Mouse (Mus musculus): ENCODE measurements around the gene Gng7. TPM values are rescaled to one million over a fixed set of nuclear protein-coding genes. Genes with fewer than 3 reads are reported as not detected.

Gene Gng7
- polyA plus RNA-seq (2014; fragmentation: Illumina TruSeq; extraction: RNeasy Lipid Tissue Mini Kit (QIAGEN cat#74804); ENCODE audit: low read depth, low replicate concordance): 0.76 TPM

DNA sequence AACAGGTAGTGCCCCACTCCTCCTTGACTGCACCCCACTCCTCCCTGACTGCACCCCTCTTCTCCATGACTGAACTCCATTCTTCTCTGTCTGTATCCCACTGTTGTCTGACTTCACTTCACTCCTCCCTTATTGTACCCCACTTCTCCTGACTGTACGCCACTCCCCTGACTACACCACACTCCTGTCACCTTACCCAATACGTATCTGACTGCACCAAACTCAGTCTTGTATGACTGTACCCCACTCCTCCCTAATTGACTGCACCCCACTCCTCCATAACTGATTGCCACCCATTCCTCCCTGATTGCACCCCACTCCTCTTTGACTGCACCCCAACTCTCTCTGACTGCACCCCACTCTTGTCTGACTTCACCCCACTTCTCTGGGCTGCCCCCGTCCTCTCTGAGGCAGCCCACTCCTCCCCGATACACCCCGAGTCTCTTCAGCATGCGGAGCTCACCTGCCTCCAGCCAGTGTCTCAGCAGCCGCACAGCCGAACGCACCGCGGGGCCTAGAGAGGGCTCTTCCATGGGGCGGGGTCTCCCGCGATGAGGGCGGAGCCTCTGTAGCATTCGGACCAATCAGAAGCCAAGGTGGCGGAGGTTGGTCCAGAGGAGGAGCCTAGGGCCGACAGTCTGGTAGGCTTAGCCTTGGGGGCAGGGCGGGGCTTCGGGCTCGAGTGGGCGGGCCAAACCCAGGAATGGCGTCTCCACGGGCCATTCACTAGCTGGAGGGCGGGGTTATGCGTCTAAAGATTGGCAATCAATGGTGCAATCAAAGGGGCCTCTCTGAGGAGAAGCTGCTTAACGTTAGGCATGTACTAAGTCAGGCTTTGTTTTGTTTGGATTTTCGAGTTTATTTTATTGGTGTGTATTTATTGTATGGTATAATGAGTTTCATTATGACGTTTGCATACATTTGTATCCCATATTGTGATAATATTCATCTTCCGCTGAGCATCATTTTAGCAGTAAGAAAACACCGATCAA lies at the start of gene Gng7:
Gene Gng7, minus strand, starts transcription at position 553 of the 992 bp plus-strand sequence.

DNA sequence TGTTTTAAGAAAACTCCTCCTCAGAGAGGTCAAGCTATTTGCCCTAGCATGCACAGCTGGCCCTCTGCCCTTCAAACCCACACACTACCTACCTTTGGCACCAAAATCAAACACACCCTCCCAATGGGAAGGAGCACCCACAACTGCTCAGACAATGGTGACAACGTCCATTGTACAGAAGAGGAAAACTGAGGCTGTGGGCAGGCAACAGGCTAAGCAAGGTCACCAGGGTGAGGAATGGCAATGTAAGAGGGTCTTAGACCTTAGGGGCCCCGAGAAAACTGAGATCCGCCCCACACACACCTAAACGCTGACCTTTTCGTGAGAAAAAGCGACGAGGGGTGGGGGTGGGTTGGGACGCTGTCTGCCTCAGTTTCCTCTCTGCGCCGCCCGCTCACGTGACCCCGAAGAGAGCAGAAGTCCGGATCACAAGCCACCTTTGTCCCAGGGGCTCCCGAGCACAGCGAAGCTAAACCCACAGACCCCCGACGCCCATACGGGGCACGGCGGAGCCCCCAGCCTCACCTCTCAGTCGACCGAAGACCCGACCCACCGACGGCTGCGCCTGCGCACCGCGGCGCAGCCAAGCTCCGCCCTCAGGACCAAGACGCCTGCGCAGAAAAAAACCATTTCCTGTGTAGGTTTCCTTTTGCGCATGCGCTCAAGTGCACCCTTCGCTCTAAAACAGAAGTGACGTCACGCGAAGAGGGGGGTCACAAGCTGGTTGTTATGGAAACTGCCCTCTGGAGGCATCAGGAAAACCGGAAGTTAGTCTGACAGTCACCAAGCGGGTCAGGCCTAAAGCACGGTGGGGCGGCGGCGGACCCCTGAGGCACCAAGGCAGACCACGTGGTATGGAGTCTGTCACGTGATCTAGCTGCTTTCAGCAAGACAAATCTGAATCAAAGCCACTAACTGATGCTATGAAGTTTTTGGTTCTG lies 45.1 kb upstream of the Gng7 start, which contains the start of gene Sgta:
Gene Sgta, minus strand, starts transcription at position 579 of the 941 bp plus-strand sequence.

DNA sequence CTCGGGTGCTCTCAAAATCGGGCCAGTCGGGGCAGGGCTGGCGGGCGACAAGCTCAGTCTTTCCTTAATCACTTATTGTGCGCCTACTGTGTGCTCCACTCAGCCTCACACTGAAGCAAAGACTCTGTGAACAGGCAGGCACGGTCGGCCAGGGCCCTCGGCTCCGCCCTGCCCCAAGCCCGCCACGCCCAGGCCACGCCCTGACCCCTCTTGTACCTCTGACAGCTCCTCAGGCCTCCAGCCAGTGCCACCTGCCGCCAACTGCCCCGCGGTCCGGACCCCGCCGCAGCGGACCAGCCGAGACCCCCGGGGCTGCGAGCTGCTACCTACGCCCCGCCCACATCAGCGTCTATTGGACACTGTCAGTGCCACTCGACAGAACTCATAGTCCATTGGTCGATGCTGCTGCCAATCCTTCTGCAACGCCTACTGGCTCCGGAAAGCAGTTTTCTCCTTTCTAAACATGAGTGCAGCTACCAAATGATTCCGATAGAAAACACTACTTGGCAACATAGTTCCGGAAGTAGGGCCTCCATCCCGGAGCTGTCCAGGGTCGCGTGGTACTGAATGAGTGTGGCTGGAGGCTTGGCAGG lies 22.3 kb upstream of the Gng7 start, which contains the start of gene Slc39a3:
Gene Slc39a3, minus strand, starts transcription at position 439 of the 593 bp plus-strand sequence.

DNA sequence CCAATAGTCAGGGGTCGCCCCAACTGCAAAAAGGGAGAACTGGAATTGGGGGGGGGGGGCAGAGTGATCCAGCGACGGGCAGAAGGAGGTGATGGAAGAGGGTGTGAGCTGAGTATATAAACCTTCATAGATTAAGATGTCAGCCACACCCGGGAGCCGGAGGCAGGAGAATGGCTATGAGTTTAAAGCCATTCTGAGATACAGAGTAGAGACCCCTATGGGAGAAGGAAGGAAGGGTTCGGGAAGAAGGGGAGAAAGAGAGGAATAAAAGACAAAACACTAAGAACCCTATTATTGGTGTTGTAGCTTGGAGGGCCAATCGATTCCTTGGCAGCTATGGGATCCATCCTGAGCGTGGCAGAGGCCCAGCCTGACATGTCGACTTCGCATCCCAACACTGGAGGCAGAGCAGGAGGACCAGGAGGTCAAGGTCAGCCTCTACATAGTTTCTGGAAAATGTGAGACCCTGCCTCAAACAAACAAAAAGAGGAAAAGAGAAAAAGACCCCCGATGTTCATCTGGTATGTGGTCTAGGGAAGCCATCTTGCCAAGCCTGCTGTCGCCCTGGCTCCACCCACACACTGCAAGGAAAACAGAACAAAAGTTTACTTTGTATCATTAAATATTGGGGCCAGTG lies 11.0 kb upstream of the Gng7 start, which contains the start of gene Diras1:
Gene Diras1, minus strand, starts transcription at position 24 of the 637 bp plus-strand sequence.

DNA sequence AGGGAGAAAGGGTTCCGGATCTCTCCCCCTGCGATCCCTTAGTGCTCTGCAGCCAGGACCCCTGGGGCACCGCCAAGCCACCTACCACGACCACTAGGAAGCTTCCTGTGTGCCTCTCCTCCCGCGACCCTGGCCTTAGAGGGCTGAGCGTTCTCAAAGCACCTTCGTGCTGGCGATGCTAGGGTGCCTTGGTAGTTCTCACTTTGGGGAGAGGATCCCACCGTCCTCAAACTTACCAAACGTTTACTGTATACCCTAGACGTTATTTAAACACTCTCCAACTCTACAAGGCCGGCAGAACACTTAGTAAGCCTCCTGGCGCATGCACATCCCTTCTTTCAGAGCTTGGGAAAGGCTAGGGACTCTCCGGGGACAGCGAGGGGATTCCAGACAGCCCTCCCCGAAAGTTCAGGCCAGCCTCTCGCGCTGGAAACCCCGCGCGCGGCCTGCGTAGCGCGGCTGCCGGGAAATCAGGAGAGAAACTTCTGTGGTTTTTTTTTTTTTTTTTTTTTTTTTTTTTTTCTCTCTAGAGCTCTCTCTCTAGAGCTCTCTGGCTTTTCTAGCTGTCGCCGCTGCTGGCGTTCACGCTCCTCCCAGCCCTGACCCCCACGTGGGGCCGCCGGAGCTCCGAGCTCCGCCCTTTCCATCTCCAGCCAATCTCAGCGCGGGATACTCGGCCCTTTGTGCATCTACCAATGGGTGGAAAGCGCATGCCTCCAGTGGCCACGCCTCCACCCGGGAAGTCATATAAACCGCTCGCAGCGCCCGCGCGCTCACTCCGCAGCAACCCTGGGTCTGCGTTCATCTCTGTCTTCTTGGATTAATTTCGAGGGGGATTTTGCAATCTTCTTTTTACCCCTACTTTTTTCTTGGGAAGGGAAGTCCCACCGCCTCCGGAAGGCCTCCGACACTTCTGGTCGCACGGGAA lies 85.2 kb downstream of the Gng7 start, which contains the start of gene Gadd45b:
Gene Gadd45b, plus strand, starts transcription at position 775 of the 928 bp plus-strand sequence.

DNA sequence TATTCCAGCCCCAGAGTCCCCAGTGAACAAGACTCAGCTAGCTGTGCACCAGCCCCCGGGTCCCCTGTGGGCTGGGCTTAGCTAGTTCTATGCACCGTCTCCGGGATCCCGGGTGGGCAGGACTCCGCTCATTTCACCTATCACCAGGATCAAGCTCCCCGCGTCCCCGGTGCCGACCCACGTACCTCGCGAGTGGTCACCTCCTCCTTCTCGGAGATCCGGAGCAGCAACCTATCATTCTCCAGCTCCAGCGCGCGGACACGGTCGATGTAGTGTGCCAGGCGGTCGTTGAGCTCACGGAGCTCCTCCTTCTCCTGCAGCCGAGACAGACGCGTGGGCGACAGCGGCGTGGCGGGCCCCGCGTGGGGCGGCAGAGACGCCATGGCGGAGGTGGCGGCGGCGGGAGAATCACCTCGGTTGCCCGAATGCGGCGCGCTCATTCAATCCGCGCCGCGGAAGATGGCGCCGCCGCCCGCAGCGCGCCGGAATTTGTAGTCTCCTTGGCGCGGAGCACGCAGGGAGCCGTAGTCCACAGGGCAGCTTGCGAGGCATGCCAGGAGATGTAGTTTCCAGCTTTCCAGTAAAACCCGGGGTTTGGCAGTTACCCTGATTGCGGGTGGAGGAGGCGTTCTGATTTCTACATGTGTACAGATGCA lies 96.8 kb downstream of the Gng7 start, which contains the start of gene Lmnb2:
Gene Lmnb2, minus strand, starts transcription at position 467 of the 656 bp plus-strand sequence.

DNA sequence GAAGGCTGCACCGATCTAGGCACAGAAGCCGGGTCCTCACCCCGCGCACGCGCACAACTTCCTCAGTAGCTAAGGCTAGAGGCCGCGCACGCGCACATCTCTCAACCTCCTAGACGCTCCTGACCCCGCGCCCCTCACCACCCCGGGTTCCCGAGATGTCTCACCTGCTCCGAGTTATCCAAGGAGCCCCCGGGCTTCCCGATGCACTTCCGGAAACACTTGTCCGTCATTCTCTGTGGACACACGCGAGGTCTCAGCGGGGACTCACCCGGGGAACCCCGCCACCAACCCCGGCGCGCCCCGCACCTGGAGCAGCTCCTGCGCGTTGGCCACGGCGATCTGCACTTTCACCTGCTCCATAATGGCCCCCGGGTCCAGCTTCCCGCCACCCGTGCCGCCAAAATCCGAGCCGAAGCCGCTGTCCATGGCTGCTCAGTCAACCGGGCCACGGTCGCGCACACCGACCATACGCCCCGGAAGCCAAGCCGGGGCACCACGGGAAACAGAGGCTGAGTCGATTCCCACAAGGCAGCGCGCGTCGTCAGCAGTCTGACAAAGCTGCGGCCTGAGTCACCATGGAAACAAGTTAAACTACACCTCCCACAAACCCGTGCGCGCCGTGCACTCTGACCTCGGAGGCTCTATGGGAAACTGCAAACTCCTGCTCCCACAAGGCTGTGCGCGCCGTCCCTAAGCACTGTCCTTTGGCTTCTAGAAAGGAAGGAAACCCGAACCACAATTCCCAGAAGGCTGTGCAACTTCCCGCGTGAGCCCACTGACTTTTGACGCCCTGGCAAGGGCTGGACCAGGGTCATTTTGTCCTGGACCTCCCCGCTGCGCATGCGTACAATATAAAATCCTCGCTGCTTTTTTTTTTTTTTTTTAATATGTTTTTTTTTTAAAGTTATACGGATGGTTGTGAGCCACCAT lies 114.2 kb downstream of the Gng7 start, which contains the start of gene Timm13:
Gene Timm13, minus strand, starts transcription at position 652 of the 930 bp plus-strand sequence.

Other genes with a start within 250 kb of the Gng7 start
- gene Sf3a2, start 216.7 kb downstream of the Gng7 start, polyA plus RNA-seq (2014; fragmentation: Illumina TruSeq; extraction: RNeasy Lipid Tissue Mini Kit (QIAGEN cat#74804); ENCODE audit: low read depth, low replicate concordance): 2.4 TPM
- 3.9 TPM for gene Plekhj1, start 216.3 kb downstream of the Gng7 start, polyA plus RNA-seq (2014; fragmentation: Illumina TruSeq; extraction: RNeasy Lipid Tissue Mini Kit (QIAGEN cat#74804); ENCODE audit: low read depth, low replicate concordance)
- not detected for gene Amh, start 209.7 kb downstream of the Gng7 start, polyA plus RNA-seq (2014; fragmentation: Illumina TruSeq; extraction: RNeasy Lipid Tissue Mini Kit (QIAGEN cat#74804); ENCODE audit: low read depth, low replicate concordance)
- not detected for gene Jsrp1, start 201.4 kb downstream of the Gng7 start, polyA plus RNA-seq (2014; fragmentation: Illumina TruSeq; extraction: RNeasy Lipid Tissue Mini Kit (QIAGEN cat#74804); ENCODE audit: low read depth, low replicate concordance)
- 116 TPM for gene Oaz1, start 188.3 kb downstream of the Gng7 start, polyA plus RNA-seq (2014; fragmentation: Illumina TruSeq; extraction: RNeasy Lipid Tissue Mini Kit (QIAGEN cat#74804); ENCODE audit: low read depth, low replicate concordance)
- not detected for gene Lingo3, start 170.9 kb downstream of the Gng7 start, polyA plus RNA-seq (2014; fragmentation: Illumina TruSeq; extraction: RNeasy Lipid Tissue Mini Kit (QIAGEN cat#74804); ENCODE audit: low read depth, low replicate concordance)
- gene Lsm7, start 159.7 kb downstream of the Gng7 start, polyA plus RNA-seq (2014; fragmentation: Illumina TruSeq; extraction: RNeasy Lipid Tissue Mini Kit (QIAGEN cat#74804); ENCODE audit: low read depth, low replicate concordance): 2.8 TPM
- not detected for gene Sppl2b, start 159.7 kb downstream of the Gng7 start, polyA plus RNA-seq (2014; fragmentation: Illumina TruSeq; extraction: RNeasy Lipid Tissue Mini Kit (QIAGEN cat#74804); ENCODE audit: low read depth, low replicate concordance)
- gene Tmprss9, start 143.1 kb downstream of the Gng7 start, polyA plus RNA-seq (2014; fragmentation: Illumina TruSeq; extraction: RNeasy Lipid Tissue Mini Kit (QIAGEN cat#74804); ENCODE audit: low read depth, low replicate concordance): not detected
- gene Timm13, start 114.0 kb downstream of the Gng7 start, polyA plus RNA-seq (2014; fragmentation: Illumina TruSeq; extraction: RNeasy Lipid Tissue Mini Kit (QIAGEN cat#74804); ENCODE audit: low read depth, low replicate concordance): not detected
- 1.2 TPM for gene Lmnb2, start 96.7 kb downstream of the Gng7 start, polyA plus RNA-seq (2014; fragmentation: Illumina TruSeq; extraction: RNeasy Lipid Tissue Mini Kit (QIAGEN cat#74804); ENCODE audit: low read depth, low replicate concordance)
- gene Gadd45b, start 84.9 kb downstream of the Gng7 start, polyA plus RNA-seq (2014; fragmentation: Illumina TruSeq; extraction: RNeasy Lipid Tissue Mini Kit (QIAGEN cat#74804); ENCODE audit: low read depth, low replicate concordance): 12.3 TPM
- not detected for gene Diras1, start 10.7 kb upstream of the Gng7 start, polyA plus RNA-seq (2014; fragmentation: Illumina TruSeq; extraction: RNeasy Lipid Tissue Mini Kit (QIAGEN cat#74804); ENCODE audit: low read depth, low replicate concordance)
- 0.41 TPM for gene Slc39a3, start 22.5 kb upstream of the Gng7 start, polyA plus RNA-seq (2014; fragmentation: Illumina TruSeq; extraction: RNeasy Lipid Tissue Mini Kit (QIAGEN cat#74804); ENCODE audit: low read depth, low replicate concordance)
- gene Sgta, start 45.2 kb upstream of the Gng7 start, polyA plus RNA-seq (2014; fragmentation: Illumina TruSeq; extraction: RNeasy Lipid Tissue Mini Kit (QIAGEN cat#74804); ENCODE audit: low read depth, low replicate concordance): 1.3 TPM
- not detected for gene Thop1, start 55.1 kb upstream of the Gng7 start, polyA plus RNA-seq (2014; fragmentation: Illumina TruSeq; extraction: RNeasy Lipid Tissue Mini Kit (QIAGEN cat#74804); ENCODE audit: low read depth, low replicate concordance)
- 0.79 TPM for gene Creb3l3, start 83.9 kb upstream of the Gng7 start, polyA plus RNA-seq (2014; fragmentation: Illumina TruSeq; extraction: RNeasy Lipid Tissue Mini Kit (QIAGEN cat#74804); ENCODE audit: low read depth, low replicate concordance)
- 3.0 TPM for gene Map2k2, start 91.0 kb upstream of the Gng7 start, polyA plus RNA-seq (2014; fragmentation: Illumina TruSeq; extraction: RNeasy Lipid Tissue Mini Kit (QIAGEN cat#74804); ENCODE audit: low read depth, low replicate concordance)
- 48.6 TPM for gene Zbtb7a, start 120.3 kb upstream of the Gng7 start, polyA plus RNA-seq (2014; fragmentation: Illumina TruSeq; extraction: RNeasy Lipid Tissue Mini Kit (QIAGEN cat#74804); ENCODE audit: low read depth, low replicate concordance)
- not detected for gene Pias4, start 153.0 kb upstream of the Gng7 start, polyA plus RNA-seq (2014; fragmentation: Illumina TruSeq; extraction: RNeasy Lipid Tissue Mini Kit (QIAGEN cat#74804); ENCODE audit: low read depth, low replicate concordance)
- 12.4 TPM for gene Eef2, start 161.7 kb upstream of the Gng7 start, polyA plus RNA-seq (2014; fragmentation: Illumina TruSeq; extraction: RNeasy Lipid Tissue Mini Kit (QIAGEN cat#74804); ENCODE audit: low read depth, low replicate concordance)
- gene Dapk3, start 168.1 kb upstream of the Gng7 start, polyA plus RNA-seq (2014; fragmentation: Illumina TruSeq; extraction: RNeasy Lipid Tissue Mini Kit (QIAGEN cat#74804); ENCODE audit: low read depth, low replicate concordance): not detected
- gene 4930442H23Rik, start 168.9 kb upstream of the Gng7 start, polyA plus RNA-seq (2014; fragmentation: Illumina TruSeq; extraction: RNeasy Lipid Tissue Mini Kit (QIAGEN cat#74804); ENCODE audit: low read depth, low replicate concordance): not detected
- not detected for gene Nmrk2, start 187.1 kb upstream of the Gng7 start, polyA plus RNA-seq (2014; fragmentation: Illumina TruSeq; extraction: RNeasy Lipid Tissue Mini Kit (QIAGEN cat#74804); ENCODE audit: low read depth, low replicate concordance)
- gene Atcay, start 215.9 kb upstream of the Gng7 start, polyA plus RNA-seq (2014; fragmentation: Illumina TruSeq; extraction: RNeasy Lipid Tissue Mini Kit (QIAGEN cat#74804); ENCODE audit: low read depth, low replicate concordance): 0.19 TPM
- gene Zfr2, start 218.2 kb upstream of the Gng7 start, polyA plus RNA-seq (2014; fragmentation: Illumina TruSeq; extraction: RNeasy Lipid Tissue Mini Kit (QIAGEN cat#74804); ENCODE audit: low read depth, low replicate concordance): 0.63 TPM
- not detected for gene Matk, start 238.0 kb upstream of the Gng7 start, polyA plus RNA-seq (2014; fragmentation: Illumina TruSeq; extraction: RNeasy Lipid Tissue Mini Kit (QIAGEN cat#74804); ENCODE audit: low read depth, low replicate concordance)

Data from sigmoid colon, adult 10 weeks (tissue).